25 mouse cellular contexts compared by ENCODE assay signal in the genomic region with DNA sequence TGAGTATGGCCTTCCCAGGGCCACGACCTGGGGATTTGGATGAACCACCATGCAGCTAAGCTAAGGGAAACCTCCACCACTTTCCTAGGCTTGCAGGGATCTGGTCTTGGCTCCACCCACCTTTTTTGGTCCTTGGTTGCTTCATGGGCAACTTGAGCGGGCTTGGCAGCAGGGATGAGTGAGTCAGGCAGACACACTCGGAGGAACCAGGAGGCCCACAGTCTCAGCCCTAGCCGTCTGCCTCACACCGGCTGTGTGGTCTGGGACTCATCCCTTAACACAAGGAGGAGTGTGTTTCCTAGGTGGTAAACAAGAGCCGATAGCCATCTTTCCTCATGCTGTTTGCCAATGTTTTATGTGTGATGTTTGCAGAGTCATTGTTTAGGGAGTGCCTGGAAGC. TPM values are rescaled to one million over a fixed set of nuclear protein-coding genes. Genes with fewer than 3 reads are reported as not detected.
DNase-seq lines count a peak whose midpoint lies in the region; ATAC-seq and TF ChIP-seq lines count a peak whose summit lies in the region.
"Had no signal": no experiment of that assay in that cellular context is flagged by ENCODE, and none has a peak within 500 bp of the region (broad histone marks: within the 10 kb centered on the region; RNA-seq: fewer than 3 reads in every experiment).

No protein-coding gene starts in this region.

- H3K9me3 ChIP-seq in lung, postnatal 0 days (ENCODE audit: low read length) = no peaks in the 10 kb centered on the region
- H3K9me3 ChIP-seq: heart, embryonic 15.5 days; lung, embryonic 15.5 days; midbrain, embryonic 13.5 days; neural tube, embryonic 15.5 days had no signal

- H3K4me1 ChIP-seq in lung, postnatal 0 days (ENCODE audit: insufficient read depth, low read depth, low read length) = no peaks in the 10 kb centered on the region
- H3K4me1 ChIP-seq: embryonic facial prominence, embryonic 13.5 days; heart, embryonic 15.5 days; lung, embryonic 15.5 days; midbrain, embryonic 13.5 days had no signal

- H3K27ac ChIP-seq in lung, postnatal 0 days (ENCODE audit: low read length) = no peak overlapping the region
- H3K27ac ChIP-seq: embryonic facial prominence, embryonic 13.5 days; heart, adult 2 months; heart, embryonic 15.5 days; hindbrain, postnatal 0 days; lung, embryonic 15.5 days; midbrain, embryonic 13.5 days; neural tube, embryonic 15.5 days had no signal

- intact Hi-C loops in gastrocnemius, postnatal 14 days (cut with DNase I; ENCODE audit: low total_unique reads) = no loop called here

- peak; percentile 7 for DNase-seq in adrenal gland, adult 2 months
- DNase-seq in adrenal gland, adult 8-10 months = no peak
- peak; percentile 23 for DNase-seq in gastrocnemius, postnatal 14 days
- DNase-seq in gastrocnemius, postnatal 10 days = no peak
- peak; percentile 8 for DNase-seq in lung, postnatal 0 days (ENCODE audit: low spot score)
- no peak for DNase-seq in lung, adult 18-20 months
- peak; percentile 4 to 33 for DNase-seq in right cerebral cortex, postnatal 36 days (ENCODE audit: low spot score in 2 of 2)
- no peak for DNase-seq in testis, postnatal 10 days (ENCODE audit: low spot score)
- DNase-seq: cerebellum, adult 9-11 months; forebrain, postnatal 0 days; heart, adult 2 months; kidney, adult 11 months; kidney, postnatal 36 days; retina, postnatal 1 day; thymus, postnatal 4 days had no signal

- no peak overlapping the region for H3K4me3 ChIP-seq in lung, postnatal 0 days (ENCODE audit: low read depth, low read length)
- H3K4me3 ChIP-seq: embryonic facial prominence, embryonic 13.5 days; heart, adult 2 months; heart, embryonic 15.5 days; lung, embryonic 15.5 days; midbrain, embryonic 13.5 days; myocyte; neural tube, embryonic 15.5 days had no signal

- no peak for ATAC-seq in lung, postnatal 0 days
- ATAC-seq: CD4-positive, CD25-positive, alpha-beta regulatory T cell, adult 4 months; forebrain, postnatal 0 days; hindbrain, postnatal 0 days; midbrain, embryonic 13.5 days had no signal

- H3K9ac ChIP-seq in lung, postnatal 0 days (replicated peaks; ENCODE audit: low read depth) = no peak overlapping the region
- H3K9ac ChIP-seq: embryonic facial prominence, embryonic 13.5 days; forebrain, postnatal 0 days; heart, embryonic 15.5 days; lung, embryonic 15.5 days; midbrain, embryonic 13.5 days; neural tube, embryonic 15.5 days had no signal

- 33% methylated on average over 6 of the region's 6 CpGs for WGBS in lung, postnatal 0 days

- TF ChIP-seq CTCF in lung, postnatal 0 days (IDR thresholded peaks at IDR 0.05) = no peak

- H3K4me2 ChIP-seq in lung, postnatal 0 days (replicated peaks; ENCODE audit: low read depth, low read length) = no peak overlapping the region
- H3K4me2 ChIP-seq: embryonic facial prominence, embryonic 13.5 days; heart, embryonic 15.5 days; lung, embryonic 15.5 days; midbrain, embryonic 13.5 days; neural tube, embryonic 15.5 days had no signal

- no peaks in the 10 kb centered on the region for H3K36me3 ChIP-seq in lung, postnatal 0 days (ENCODE audit: insufficient read depth, low read length)
- H3K36me3 ChIP-seq: embryonic facial prominence, embryonic 13.5 days; G1E; heart, embryonic 15.5 days; lung, embryonic 15.5 days; midbrain, embryonic 13.5 days; neural tube, embryonic 15.5 days had no signal

- TF ChIP-seq EP300 in lung, postnatal 0 days (IDR thresholded peaks at IDR 0.05) = no peak

- H3K27me3 ChIP-seq in lung, postnatal 0 days (replicated peaks; ENCODE audit: insufficient read depth, low read length) = no peaks in the 10 kb centered on the region
- H3K27me3 ChIP-seq: embryonic facial prominence, embryonic 13.5 days; heart, embryonic 15.5 days; lung, embryonic 15.5 days; midbrain, embryonic 13.5 days; neural tube, embryonic 15.5 days had no signal

RNA-seq across cellular contexts. Expression of gene Nos1, which starts 9.2 kb away (rescaled TPM):
- under 1 TPM; 0.24 to 0.35 TPM for total RNA-seq in adrenal gland, adult 2 months (2021)
- 0.13 and 0.20 TPM in 2 replicates for polyA plus RNA-seq in adrenal gland, adult 2 months (2012; rRNA removed)
- 1 to 10 TPM in 1 of 4 experiments, under 1 TPM in 3; 0.63 to 1.4 (median 0.69) TPM for total RNA-seq in adrenal gland, adult 8-10 months (2022)
- 1 to 10 TPM; 5.7 to 7.0 TPM for total RNA-seq in gastrocnemius, postnatal 14 days (2021)
- total RNA-seq in gastrocnemius, postnatal 10 days (2021) = 1 to 10 TPM; 5.1 to 8.6 TPM
- 0.02 and 0.05 TPM in 2 replicates for polyA plus RNA-seq in lung, postnatal 0 days (2015; fragmentation: Nextera tagmentation; extraction: Ambion mirVana)
- total RNA-seq: hematopoietic stem cell, adult 5-6 weeks had no signal
- polyA plus RNA-seq: G1E had no signal

Comparison
In these comparisons a context has a peak if more than half of its experiments do, and no peak if none do; other contexts are left out.
1. DNase-seq: peak in adrenal gland, adult 2 months (single experiment), gastrocnemius, postnatal 14 days (single experiment), lung, postnatal 0 days (single experiment) and right cerebral cortex, postnatal 36 days (2 of 2); none in adrenal gland, adult 8-10 months (single experiment), gastrocnemius, postnatal 10 days (single experiment), lung, adult 18-20 months (0 of 2) and testis, postnatal 10 days (single experiment).